Mouse (Mus musculus) G1E (cell line): ENCODE data around the gene Polr2c.

Experiments used
- CTCF ChIP-seq: IDR thresholded peaks from 2 replicates; pipeline ENCODE4 v1.5.1; 2012; ENCODE audit warnings: low read depth, low read length, inconsistent platforms, mixed read lengths
- GATA1 ChIP-seq: IDR thresholded peaks from 2 replicates; pipeline ENCODE4 v1.6.1; 2012; ENCODE audit warnings: borderline replicate concordance, low read length, inconsistent platforms, mixed read lengths
- GATA2 ChIP-seq: IDR thresholded peaks from 2 replicates; pipeline ENCODE4 v1.6.1; 2012; ENCODE audit warnings: low read depth, low read length, inconsistent platforms, borderline replicate concordance
- POLR2AphosphoS5 ChIP-seq: IDR thresholded peaks from 2 replicates; pipeline ENCODE4 v1.6.1; 2012; ENCODE audit warnings: low read depth, low read length, inconsistent platforms; ENCODE audit not compliant: insufficient replicate concordance
- TAL1 ChIP-seq: conservative IDR thresholded peaks from 2 replicates; pipeline ENCODE4 v1.6.1; 2012; ENCODE audit warnings: low read depth, low read length, inconsistent platforms, mixed read lengths

DNA sequence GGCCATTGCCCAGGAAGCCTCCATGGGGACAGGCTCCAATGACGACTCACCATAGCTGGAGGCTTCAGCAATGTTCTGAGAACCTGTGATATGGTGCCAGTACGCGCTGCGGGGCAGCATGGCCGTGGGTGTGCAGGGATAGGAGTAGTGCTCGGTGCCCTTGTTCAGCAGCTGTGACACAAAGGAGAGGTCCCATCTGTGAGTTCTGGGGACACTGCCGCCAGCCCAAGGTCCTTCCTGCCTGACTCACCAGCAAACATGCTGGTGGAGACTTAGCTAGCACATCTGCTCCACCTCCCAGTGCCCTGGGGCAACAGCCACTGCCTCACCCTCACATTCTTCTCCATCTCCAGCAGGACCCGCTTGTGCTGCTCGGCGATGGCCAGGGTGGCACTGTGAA is 8.0 kb downstream of the Polr2c start:
- TF ChIP-seq CTCF: no peak
- TF ChIP-seq GATA1: no peak
- TF ChIP-seq TAL1: no peak
- no peak for TF ChIP-seq POLR2AphosphoS5
- no peak for TF ChIP-seq GATA2
